Mouse (Mus musculus) heart, adult 9 months (tissue): ENCODE data around the gene Slfn1.
A peak's percentile ranks its signal among the peaks of the same experiment; 100 is the strongest.
"Not testable (repeated sequence)": the region's sequence is repeated elsewhere in the genome, so short reads cannot be mapped to it uniquely, and the experiment has no call there.

ENCODE experiments used
- DNase-seq, 2 experiments: peaks; one replicate each; pipeline ENCODE4 v3.0.0; 2022; ENCODE audit warnings: low spot score in 2 of 2

Slfn1 gene

GRCm38 (mm10) chr11:83116597-83117227 is at the start of gene Slfn1:
Gene Slfn1 (plus strand): TSS chr11:83116849.
- DNase-seq = no peak

- peak in 1 of 2 experiments; percentile 0 for DNase-seq
Measured at GRCm38 (mm10) chr11:83067982-83068694, 48.5 kb upstream of the Slfn1 start.

- DNase-seq = peak in 1 of 2 experiments; percentile 0
Measured at GRCm38 (mm10) chr11:83070321-83070970, 46.2 kb upstream of the Slfn1 start.

GRCm38 (mm10) chr11:83077714-83078422 is 38.8 kb upstream of the Slfn1 start:
- DNase-seq = peak; percentile 90 to 91

GRCm38 (mm10) chr11:83078423-83079140 is 38.1 kb upstream of the Slfn1 start:
- DNase-seq = no peak

GRCm38 (mm10) chr11:83079487-83080199 is 37.0 kb upstream of the Slfn1 start:
- no peak for DNase-seq

GRCm38 (mm10) chr11:83082741-83083473 is 33.7 kb upstream of the Slfn1 start:
- DNase-seq = no peak

GRCm38 (mm10) chr11:83084161-83084560 is 32.5 kb upstream of the Slfn1 start:
- DNase-seq = no peak

- no peak for DNase-seq
Measured at GRCm38 (mm10) chr11:83084761-83085160, 31.9 kb upstream of the Slfn1 start.

- peak in 1 of 2 experiments; percentile 53 for DNase-seq
Measured at GRCm38 (mm10) chr11:83115138-83115537, 1.5 kb upstream of the Slfn1 start.

- no peak for DNase-seq
Measured at GRCm38 (mm10) chr11:83118056-83118455, 1.4 kb downstream of the Slfn1 start.

- no peak for DNase-seq
Measured at GRCm38 (mm10) chr11:83121131-83121685, 4.6 kb downstream of the Slfn1 start.

- DNase-seq = no peak
Measured at GRCm38 (mm10) chr11:83123198-83123597, 6.5 kb downstream of the Slfn1 start.

- no peak for DNase-seq
Measured at GRCm38 (mm10) chr11:83124906-83125305, 8.3 kb downstream of the Slfn1 start.

GRCm38 (mm10) chr11:83125633-83126032 is 9.0 kb downstream of the Slfn1 start:
- not testable (repeated sequence) for DNase-seq

GRCm38 (mm10) chr11:83137253-83137652 is 20.6 kb downstream of the Slfn1 start:
- not testable (repeated sequence) for DNase-seq

GRCm38 (mm10) chr11:83148939-83149338 is 32.3 kb downstream of the Slfn1 start:
- DNase-seq = not testable (repeated sequence)
